Mouse (Mus musculus) midbrain, postnatal 0 days (tissue): Measurements from ENCODE around the gene Smurf1. TPM values are rescaled to one million over a fixed set of nuclear protein-coding genes. Genes with fewer than 3 reads are reported as not detected.

Experiments
- ATAC-seq: fragments of 200-750 bp; cut with Nextera tagmentation; 2 replicates; pipeline ENCODE4 v1.8.0; 2017; ENCODE audit warnings: moderate number of reproducible peaks, mild to moderate bottlenecking, moderate TSS enrichment, moderate library complexity; ENCODE audit not compliant: low FRiP score
- DNase-seq: peaks from one replicate; pipeline ENCODE4 v3.0.0-alpha.2; 2015; ENCODE audit warnings: low spot score
- H3K27ac ChIP-seq: fragments of 300-500 bp; sonication (generic); 2 replicates; pipeline ENCODE4 v1.5.1; 2014; ENCODE audit warnings: low read depth, mild to moderate bottlenecking, low read length, mixed read lengths
- H3K27me3 ChIP-seq: fragments of 300-500 bp; sonication (generic); 2 replicates; pipeline ENCODE4 v1.6.1; 2014; ENCODE audit warnings: low read length, control low read depth, mixed read lengths; ENCODE audit not compliant: insufficient read depth
- H3K36me3 ChIP-seq: fragments of 300-500 bp; sonication (generic); 2 replicates; pipeline ENCODE4 v1.6.1; 2014; ENCODE audit warnings: low read length, control low read depth, mixed read lengths; ENCODE audit not compliant: insufficient read depth
- H3K4me1 ChIP-seq: fragments of 300-500 bp; sonication (generic); 2 replicates; pipeline ENCODE4 v1.6.1; 2014; ENCODE audit warnings: mild to moderate bottlenecking, control low read depth, antibody characterized with exemption, low read length, mixed read lengths; ENCODE audit not compliant: insufficient read depth
- H3K4me2 ChIP-seq: fragments of 300-500 bp; sonication (generic); 2 replicates; pipeline ENCODE4 v1.6.1; 2014; ENCODE audit warnings: low read depth, mild to moderate bottlenecking, low read length, mixed read lengths; ENCODE audit not compliant: poor library complexity, severe bottlenecking
- H3K4me3 ChIP-seq: fragments of 300-500 bp; sonication (generic); 2 replicates; pipeline ENCODE4 v1.5.1; 2014; ENCODE audit warnings: low read depth, mild to moderate bottlenecking, low read length, moderate library complexity
- H3K9ac ChIP-seq: fragments of 300-500 bp; sonication (generic); replicated peaks from 2 replicates; pipeline ENCODE4 v1.6.1; 2014; ENCODE audit warnings: mild to moderate bottlenecking, low read length, moderate library complexity, mixed read lengths; ENCODE audit not compliant: poor library complexity, severe bottlenecking
- H3K9me3 ChIP-seq: fragments of 300-500 bp; sonication (generic); 2 replicates; pipeline ENCODE4 v1.6.1; 2016; ENCODE audit warnings: low read length, control low read depth
- CTCF ChIP-seq: IDR thresholded peaks from 2 replicates; pipeline ENCODE4 v1.5.1; 2016; ENCODE audit warnings: antibody characterized with exemption, mild to moderate bottlenecking
- WGBS: fragments of 180-500 bp; shearing (Covaris S2); extraction: QIAGEN DNeasy Blood & Tissue Kit; methylation state at CpG from one replicate; pipeline ENCODE4 v1.1.7; 2014; 5-methylcytosine and 5-hydroxymethylcytosine counted together
- polyA plus RNA-seq: library from polyadenylated mRNA; unstranded; fragments of >200 nt; fragmentation: Nextera tagmentation; extraction: Ambion mirVana; gene quantifications from 2 replicates; pipeline ENCODE4 v1.2.1, GENCODE M21; 2015
- total RNA-seq: library from RNA; depleted of rRNA; stranded (reverse); fragments of >200 nt; gene quantifications from 2 replicates; pipeline ENCODE4 v1.2.3, GENCODE M21; 2014

Smurf1 gene
- total and polyA plus RNA-seq, 2 experiments from 2014 or later, result 28.0 to 63.0 TPM

GRCm38 (mm10) chr5:144858527-144858926 lies 107.1 kb downstream of the Smurf1 start:
- H3K27me3 ChIP-seq, result no peaks in the 10 kb centered on the region
- TF ChIP-seq CTCF, result no peak
- H3K9ac ChIP-seq, result no peak overlapping the region
- ATAC-seq (no peak), DNase-seq (no peak)
- no peaks in the 10 kb centered on the region for H3K9me3 ChIP-seq
- H3K36me3 ChIP-seq, result peaks cover 57% of the 10 kb centered on the region
- no peak overlapping the region for H3K4me2 ChIP-seq
- H3K4me1 ChIP-seq, result no peaks in the 10 kb centered on the region
- WGBS, result 94% methylated on average over 15 of the region's 15 CpGs
- H3K27ac ChIP-seq, result no peak overlapping the region
- H3K4me3 ChIP-seq, result no peak overlapping the region

DNA sequence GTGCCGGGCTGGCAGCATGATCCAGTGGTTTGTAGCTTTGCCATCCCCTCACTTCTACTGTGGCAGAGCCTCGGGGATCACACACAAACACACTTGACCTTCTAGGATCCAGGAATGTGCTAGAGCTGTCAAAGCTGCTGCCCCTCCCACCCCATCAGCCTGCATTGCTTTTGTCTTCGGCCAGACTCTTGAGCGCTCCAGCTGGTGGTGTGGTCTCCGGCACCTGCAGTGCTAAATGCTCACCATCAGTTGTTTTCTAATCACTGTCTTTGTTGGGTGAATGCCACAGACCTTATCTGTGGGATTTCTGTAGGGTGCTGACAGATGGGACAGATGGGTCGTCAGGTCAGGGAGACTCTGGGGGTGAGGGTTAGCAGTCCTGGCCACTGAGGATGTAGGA lies 109.7 kb downstream of the Smurf1 start:
- Histone ChIP-seq H3K4me2 (no peak overlapping the region), H3K27me3 (no peaks in the 10 kb centered on the region), H3K4me1 (no peaks in the 10 kb centered on the region), H3K27ac (no peak overlapping the region), H3K4me3 (no peak overlapping the region), H3K9me3 (no peaks in the 10 kb centered on the region), H3K36me3 (peaks cover 79% of the 10 kb centered on the region), H3K9ac (no peak overlapping the region)
- ATAC-seq (no peak), DNase-seq (no peak)
- no peak for TF ChIP-seq CTCF
- 77% methylated on average over 6 of the region's 6 CpGs for WGBS

DNA sequence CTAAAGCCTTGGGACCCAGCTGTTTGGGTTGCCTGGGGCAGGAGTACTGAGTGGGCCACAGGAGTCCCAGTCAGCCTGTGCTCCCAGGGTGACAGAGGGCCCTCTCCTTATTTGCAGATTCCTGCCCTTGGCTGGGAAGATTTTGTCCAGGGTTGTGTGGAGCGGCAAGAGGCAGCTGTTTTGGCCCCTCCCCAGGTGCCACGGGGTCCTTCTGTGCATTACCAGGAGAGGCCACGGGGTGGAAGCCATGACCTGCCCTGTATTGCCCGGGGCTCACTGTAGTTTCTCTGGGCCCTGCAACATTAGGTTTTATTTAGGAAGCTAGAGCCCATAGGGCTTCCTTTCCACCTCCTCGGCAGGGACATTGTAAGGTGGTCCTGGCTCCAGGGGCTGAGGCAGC lies 111.7 kb downstream of the Smurf1 start:
- no peak for TF ChIP-seq CTCF
- no peak for DNase-seq
- ATAC-seq, result no peak
- Histone ChIP-seq H3K27ac (no peak overlapping the region), H3K4me3 (no peak overlapping the region), H3K27me3 (no peaks in the 10 kb centered on the region), H3K9ac (no peak overlapping the region), H3K36me3 (peaks cover 80% of the 10 kb centered on the region), H3K4me1 (no peaks in the 10 kb centered on the region), H3K9me3 (no peaks in the 10 kb centered on the region), H3K4me2 (no peak overlapping the region)
- 84% methylated on average over 5 of the region's 5 CpGs for WGBS

DNA sequence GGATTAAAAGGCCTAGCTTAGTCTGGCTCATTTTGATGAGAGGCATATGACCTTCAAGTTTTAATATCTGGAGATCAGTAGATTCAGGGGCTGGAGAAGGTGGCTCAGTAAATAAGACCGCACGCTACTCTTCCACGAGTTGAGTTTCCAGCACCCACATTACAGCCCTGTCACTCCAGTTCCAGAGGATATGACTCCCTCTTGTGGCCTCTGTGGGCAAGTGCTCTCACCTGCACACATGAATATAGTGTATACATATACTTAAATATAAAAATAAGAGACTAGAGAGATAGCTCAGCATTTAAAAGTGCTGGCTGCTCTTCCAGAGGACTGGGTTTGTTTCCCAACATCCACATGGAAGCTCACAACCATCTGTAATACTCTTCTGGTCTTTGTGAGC lies 113.8 kb downstream of the Smurf1 start:
- Histone ChIP-seq H3K4me2 (no peak overlapping the region), H3K27ac (no peak overlapping the region), H3K4me1 (no peaks in the 10 kb centered on the region), H3K9ac (no peak overlapping the region), H3K36me3 (peaks cover 83% of the 10 kb centered on the region), H3K9me3 (no peaks in the 10 kb centered on the region), H3K27me3 (no peaks in the 10 kb centered on the region), H3K4me3 (no peak overlapping the region)
- 96% methylated on average over 3 of the region's 3 CpGs for WGBS
- no peak for ATAC-seq
- DNase-seq, result no peak
- TF ChIP-seq CTCF, result peak; percentile 45

DNA sequence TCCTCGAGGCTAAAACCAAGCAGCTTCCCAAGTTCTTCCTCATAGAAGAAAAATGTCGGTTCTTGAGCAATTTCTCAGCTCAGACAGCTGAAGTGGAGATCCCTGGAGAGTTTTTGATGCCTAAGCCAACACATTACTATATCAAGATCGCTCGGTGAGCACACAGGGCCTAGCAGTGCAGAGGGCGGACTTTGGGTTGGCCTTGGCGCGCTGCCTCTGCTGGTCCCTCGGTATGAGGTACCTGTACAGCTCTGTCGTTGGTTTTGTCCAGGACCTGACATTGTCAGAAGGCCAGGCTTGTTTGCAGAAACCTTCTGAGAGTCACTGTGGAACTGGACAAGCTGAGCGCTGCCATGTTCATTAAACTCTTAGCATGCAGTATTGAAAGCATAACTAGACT lies 115.7 kb downstream of the Smurf1 start:
- H3K27ac ChIP-seq, result no peak overlapping the region
- no peak overlapping the region for H3K4me2 ChIP-seq
- ATAC-seq, result no peak
- peaks cover 89% of the 10 kb centered on the region for H3K36me3 ChIP-seq
- no peak for DNase-seq
- no peaks in the 10 kb centered on the region for H3K27me3 ChIP-seq
- TF ChIP-seq CTCF, result no peak
- H3K4me3 ChIP-seq, result no peak overlapping the region
- no peaks in the 10 kb centered on the region for H3K9me3 ChIP-seq
- H3K9ac ChIP-seq, result no peak overlapping the region
- 94% methylated on average over 10 of the region's 10 CpGs for WGBS
- no peaks in the 10 kb centered on the region for H3K4me1 ChIP-seq

GRCm38 (mm10) chr5:144848735-144849134 lies 116.9 kb downstream of the Smurf1 start:
- no peak for TF ChIP-seq CTCF
- Histone ChIP-seq H3K27me3 (no peaks in the 10 kb centered on the region), H3K4me1 (no peaks in the 10 kb centered on the region), H3K27ac (no peak overlapping the region), H3K9me3 (no peaks in the 10 kb centered on the region), H3K9ac (no peak overlapping the region), H3K36me3 (peaks cover 90% of the 10 kb centered on the region), H3K4me2 (no peak overlapping the region), H3K4me3 (no peak overlapping the region)
- WGBS, result 80% methylated on average over 5 of the region's 5 CpGs
- no peak for ATAC-seq
- peak; percentile 6 for DNase-seq
